32 mouse cellular contexts compared by ENCODE assay signal in the genomic region with DNA sequence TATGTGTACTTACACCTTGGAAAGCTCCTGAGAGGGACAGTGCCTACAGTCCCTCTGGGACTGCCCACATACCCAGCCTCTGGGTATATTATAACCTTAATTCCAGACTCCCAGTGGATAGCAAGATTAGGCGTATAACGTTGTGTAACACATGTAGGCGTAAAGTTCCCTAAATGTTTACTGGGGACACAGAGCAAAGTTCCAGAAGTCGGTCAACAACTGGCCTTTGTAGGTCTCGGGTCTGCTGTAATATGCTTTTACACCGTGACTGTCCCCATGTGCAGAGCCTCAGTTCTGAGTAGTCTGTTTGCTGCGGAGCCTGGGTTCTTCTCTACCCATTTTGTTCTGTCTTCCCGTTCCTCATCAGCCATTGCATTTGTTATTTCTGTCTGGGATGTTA. TPM values are rescaled to one million over a fixed set of nuclear protein-coding genes. Genes with fewer than 3 reads are reported as not detected.
DNase-seq lines count a peak whose midpoint lies in the region; ATAC-seq and TF ChIP-seq lines count a peak whose summit lies in the region.
"Had no signal": no experiment of that assay in that cellular context is flagged by ENCODE, and none has a peak within 500 bp of the region (broad histone marks: within the 10 kb centered on the region; RNA-seq: fewer than 3 reads in every experiment).

No protein-coding gene starts in this region.

- H3K4me3 ChIP-seq in liver, adult 2 months (ENCODE audit: insufficient read depth, low read depth, low read length), result peak overlapping the region; percentile 59
- no peak overlapping the region for H3K4me3 ChIP-seq in liver, embryonic 13.5 days (replicated peaks)
- H3K4me3 ChIP-seq in liver, embryonic 16.5 days (ENCODE audit: low read depth, low read length), result peak overlapping the region; percentile 20
- no peak overlapping the region for H3K4me3 ChIP-seq in hindbrain, embryonic 11.5 days (ENCODE audit: low read depth, low read length)
- H3K4me3 ChIP-seq: embryonic facial prominence, embryonic 10.5 days; embryonic facial prominence, embryonic 13.5 days; erythroblast, embryonic 14.5 days; forebrain, embryonic 13.5 days; gastrocnemius, adult 2 months; heart, embryonic 12.5 days; heart, embryonic 15.5 days; hindbrain, embryonic 12.5 days; hindbrain, embryonic 15.5 days had no signal

- TF ChIP-seq CTCF in liver, adult 2 months (IDR thresholded peaks at IDR 0.05; ENCODE audit: low read depth, low read length), result no peak

- peaks cover 28% of the 10 kb centered on the region for H3K4me1 ChIP-seq in liver, adult 2 months (ENCODE audit: control insufficient read depth, insufficient read depth, low read length)
- peaks cover 28% of the 10 kb centered on the region for H3K4me1 ChIP-seq in liver, embryonic 13.5 days (replicated peaks)
- peaks cover 7% of the 10 kb centered on the region for H3K4me1 ChIP-seq in liver, embryonic 16.5 days (ENCODE audit: control insufficient read depth, low read depth, low read length)
- no peaks in the 10 kb centered on the region for H3K4me1 ChIP-seq in hindbrain, embryonic 11.5 days (replicated peaks; ENCODE audit: control insufficient read depth, insufficient read depth, low read length)
- H3K4me1 ChIP-seq: forebrain, embryonic 13.5 days; hindbrain, embryonic 12.5 days; hindbrain, embryonic 15.5 days had no signal

- ATAC-seq in liver, embryonic 13.5 days (ENCODE audit: low read depth), result peak; percentile 60
- ATAC-seq in liver, embryonic 16.5 days (ENCODE audit: low read depth), result peak; percentile 81
- ATAC-seq in hindbrain, embryonic 11.5 days (ENCODE audit: low FRiP score), result no peak
- ATAC-seq: forebrain, embryonic 13.5 days; forebrain, postnatal 0 days had no signal

- H3K4me2 ChIP-seq in liver, embryonic 13.5 days, result no peak overlapping the region
- H3K4me2 ChIP-seq in liver, embryonic 16.5 days (ENCODE audit: low read depth, low read length), result peak overlapping the region; percentile 33
- H3K4me2 ChIP-seq in hindbrain, embryonic 11.5 days (replicated peaks; ENCODE audit: low read depth, low read length), result no peak overlapping the region
- H3K4me2 ChIP-seq: embryonic facial prominence, embryonic 13.5 days; forebrain, embryonic 13.5 days; heart, embryonic 12.5 days; heart, embryonic 15.5 days; hindbrain, embryonic 12.5 days; hindbrain, embryonic 15.5 days had no signal

- H3K27me3 ChIP-seq in liver, adult 2 months (ENCODE audit: control insufficient read depth, insufficient read depth, low read length), result no peaks in the 10 kb centered on the region
- H3K27me3 ChIP-seq in liver, embryonic 13.5 days, result no peaks in the 10 kb centered on the region
- no peaks in the 10 kb centered on the region for H3K27me3 ChIP-seq in liver, embryonic 16.5 days (ENCODE audit: control insufficient read depth, insufficient read depth, low read depth, low read length)
- H3K27me3 ChIP-seq in hindbrain, embryonic 11.5 days (ENCODE audit: control insufficient read depth, insufficient read depth, low read length), result no peaks in the 10 kb centered on the region
- H3K27me3 ChIP-seq: embryonic facial prominence, embryonic 13.5 days; forebrain, embryonic 13.5 days; hindbrain, embryonic 12.5 days; hindbrain, embryonic 15.5 days had no signal

- H3K27ac ChIP-seq in liver, adult 2 months (replicated peaks; ENCODE audit: insufficient read depth, low read depth, low read length), result peak overlapping the region; percentile 96
- H3K27ac ChIP-seq in liver, embryonic 13.5 days, result peak overlapping the region; percentile 59
- H3K27ac ChIP-seq in liver, embryonic 16.5 days (ENCODE audit: low read length), result peak overlapping the region; percentile 85
- H3K27ac ChIP-seq in hindbrain, embryonic 11.5 days (ENCODE audit: low read depth, low read length), result no peak overlapping the region
- H3K27ac ChIP-seq: embryonic facial prominence, embryonic 10.5 days; embryonic facial prominence, embryonic 13.5 days; forebrain, embryonic 13.5 days; gastrocnemius, adult 2 months; heart, embryonic 15.5 days; hindbrain, embryonic 12.5 days; hindbrain, embryonic 15.5 days had no signal

- H3K9ac ChIP-seq in liver, adult 2 months (ENCODE audit: low read depth, low read length), result peak overlapping the region; percentile 79
- H3K9ac ChIP-seq in liver, embryonic 13.5 days, result no peak overlapping the region
- no peak overlapping the region for H3K9ac ChIP-seq in liver, embryonic 16.5 days (ENCODE audit: low read depth, low read length)
- no peak overlapping the region for H3K9ac ChIP-seq in hindbrain, embryonic 11.5 days (ENCODE audit: low read depth, low read length)
- H3K9ac ChIP-seq: embryonic facial prominence, embryonic 13.5 days; forebrain, embryonic 13.5 days; forebrain, postnatal 0 days; heart, embryonic 12.5 days; heart, embryonic 15.5 days; hindbrain, embryonic 12.5 days; hindbrain, embryonic 15.5 days had no signal

- H3K9me3 ChIP-seq in liver, embryonic 13.5 days (replicated peaks), result no peaks in the 10 kb centered on the region
- no peaks in the 10 kb centered on the region for H3K9me3 ChIP-seq in liver, embryonic 16.5 days (replicated peaks; ENCODE audit: control insufficient read depth, low read length)
- no peaks in the 10 kb centered on the region for H3K9me3 ChIP-seq in hindbrain, embryonic 11.5 days (ENCODE audit: control insufficient read depth, low read length)
- H3K9me3 ChIP-seq: embryonic facial prominence, embryonic 10.5 days; embryonic facial prominence, embryonic 13.5 days; forebrain, embryonic 13.5 days; heart, embryonic 12.5 days; heart, embryonic 15.5 days; hindbrain, embryonic 12.5 days; hindbrain, embryonic 15.5 days had no signal

- H3K36me3 ChIP-seq in liver, adult 2 months (ENCODE audit: control insufficient read depth, insufficient read depth, low read length), result no peaks in the 10 kb centered on the region
- no peaks in the 10 kb centered on the region for H3K36me3 ChIP-seq in liver, embryonic 13.5 days
- H3K36me3 ChIP-seq in liver, embryonic 16.5 days (ENCODE audit: control insufficient read depth, insufficient read depth), result no peaks in the 10 kb centered on the region
- no peaks in the 10 kb centered on the region for H3K36me3 ChIP-seq in hindbrain, embryonic 11.5 days (ENCODE audit: control insufficient read depth, insufficient read depth, low read length)
- H3K36me3 ChIP-seq: embryonic facial prominence, embryonic 10.5 days; embryonic facial prominence, embryonic 13.5 days; heart, embryonic 12.5 days; heart, embryonic 15.5 days; hindbrain, embryonic 12.5 days; hindbrain, embryonic 15.5 days had no signal

- TF ChIP-seq POLR2A in liver, adult 2 months (IDR thresholded peaks at IDR 0.05; ENCODE audit: extremely low read depth, insufficient read depth, low read length), result no peak

- DNase-seq in adrenal gland, postnatal 14 days, result peak; percentile 2
- DNase-seq in adrenal gland, postnatal 36 days, result no peak
- peak; percentile 97 for DNase-seq in liver, adult 2 months (ENCODE audit: extremely low read depth, low read depth, low spot score)
- DNase-seq in liver, result no peak
- DNase-seq in liver, embryonic 13.5 days, result no peak
- DNase-seq in left cerebral cortex, adult 9 months (ENCODE audit: low spot score in 2 of 2), result no peak
- no peak for DNase-seq in hindbrain, embryonic 11.5 days (ENCODE audit: low spot score)
- DNase-seq: adrenal gland, postnatal 10 days; cerebellum, adult 11-12 months; cerebellum, adult 8-10 months; cerebellum, postnatal 10 days; cerebellum, postnatal 36 days; embryo, embryonic 11 days; forebrain, postnatal 0 days; gastrocnemius, adult 2 months; gastrocnemius, postnatal 14 days; heart, adult 18-20 months; heart, postnatal 10 days; heart, postnatal 4 days had no signal

- 18% methylated on average over 8 of the region's 8 CpGs for WGBS in liver, adult 2 months
- WGBS in liver, embryonic 13.5 days (ENCODE audit: insufficient replicate concordance), result 60% methylated on average over 8 of the region's 8 CpGs
- WGBS in liver, embryonic 16.5 days (ENCODE audit: insufficient replicate concordance), result 50% methylated on average over 8 of the region's 8 CpGs
- WGBS in hindbrain, embryonic 11.5 days, result 84% methylated on average over 8 of the region's 8 CpGs

- H3K79me2 ChIP-seq in liver, adult 2 months (ENCODE audit: control insufficient read depth, insufficient read depth, low read length), result no peaks in the 10 kb centered on the region

RNA-seq across cellular contexts. Expression of gene Cyp8b1, which starts 7.3 kb away (rescaled TPM):
- 1.6 and 10.7 TPM in 2 replicates for total RNA-seq in adrenal gland, postnatal 14 days (2021)
- under 1 TPM; 0.26 to 0.30 TPM for total RNA-seq in adrenal gland, postnatal 36 days (2021)
- 86.4 and 128 TPM in 2 replicates for total RNA-seq in liver, adult 2 months (2014; rRNA removed)
- 292 and 305 TPM in 2 replicates for polyA plus RNA-seq in liver, adult 2 months (2012; rRNA removed)
- polyA plus RNA-seq in liver, embryonic 13.5 days (2015; fragmentation: Nextera tagmentation; extraction: Ambion mirVana), result 0.46 and 0.63 TPM in 2 replicates
- 13.0 and 19.0 TPM in 2 replicates for polyA plus RNA-seq in liver, embryonic 16.5 days (2015; fragmentation: Nextera tagmentation; extraction: Ambion mirVana)
- polyA plus RNA-seq in hindbrain, embryonic 11.5 days (2014; fragmentation: Nextera tagmentation; extraction: Ambion mirVana), result not detected in 2 replicates
- total RNA-seq: ES-E14; forebrain, postnatal 0 days; gastrocnemius, adult 2 months; gastrocnemius, postnatal 14 days; heart, adult 18-20 months; heart, postnatal 10 days; heart, postnatal 4 days had no signal
- polyA plus RNA-seq: brain, embryonic 14.5 days; cortical plate, adult 2 months; embryonic facial prominence, embryonic 10.5 days; embryonic facial prominence, embryonic 13.5 days; erythroblast, embryonic 14.5 days; forebrain, embryonic 13.5 days; forebrain, postnatal 0 days; frontal cortex, adult 2 months; heart, embryonic 12.5 days; heart, embryonic 15.5 days; hindbrain, embryonic 12.5 days; hindbrain, embryonic 15.5 days had no signal

RNA-seq across cellular contexts. Expression of gene Ackr2, which starts 25.3 kb away (rescaled TPM):
- total RNA-seq in adrenal gland, postnatal 14 days (2021), result 1.4 and 2.1 TPM in 2 replicates
- under 1 TPM; 0.66 to 0.86 TPM for total RNA-seq in adrenal gland, postnatal 36 days (2021)
- total RNA-seq in liver, adult 2 months (2014; rRNA removed), result 1.6 and 2.3 TPM in 2 replicates
- 1.4 and 2.4 TPM in 2 replicates for polyA plus RNA-seq in liver, adult 2 months (2012; rRNA removed)
- 0.21 and 0.27 TPM in 2 replicates for polyA plus RNA-seq in liver, embryonic 13.5 days (2015; fragmentation: Nextera tagmentation; extraction: Ambion mirVana)
- 0.43 and 0.72 TPM in 2 replicates for polyA plus RNA-seq in liver, embryonic 16.5 days (2015; fragmentation: Nextera tagmentation; extraction: Ambion mirVana)
- 1.2 and 1.4 TPM in 2 replicates for polyA plus RNA-seq in hindbrain, embryonic 11.5 days (2014; fragmentation: Nextera tagmentation; extraction: Ambion mirVana)
- polyA plus RNA-seq: embryonic facial prominence, embryonic 13.5 days; erythroblast, embryonic 14.5 days had no signal

RNA-seq across cellular contexts. Expression of gene Fam198a, which starts 27.3 kb away (rescaled TPM):
- 2.1 and 2.5 TPM in 2 replicates for total RNA-seq in adrenal gland, postnatal 14 days (2021)
- 1 to 10 TPM; 1.4 to 1.5 TPM for total RNA-seq in adrenal gland, postnatal 36 days (2021)
- 0.74 and 4.0 TPM in 2 replicates for total RNA-seq in liver, adult 2 months (2014; rRNA removed)
- 2.3 and 4.4 TPM in 2 replicates for polyA plus RNA-seq in liver, adult 2 months (2012; rRNA removed)
- 0.12 and 0.25 TPM in 2 replicates for polyA plus RNA-seq in liver, embryonic 13.5 days (2015; fragmentation: Nextera tagmentation; extraction: Ambion mirVana)
- polyA plus RNA-seq in liver, embryonic 16.5 days (2015; fragmentation: Nextera tagmentation; extraction: Ambion mirVana), result 0.40 and 0.76 TPM in 2 replicates
- polyA plus RNA-seq in hindbrain, embryonic 11.5 days (2014; fragmentation: Nextera tagmentation; extraction: Ambion mirVana), result 0.29 and 0.46 TPM in 2 replicates
- polyA plus RNA-seq: erythroblast, embryonic 14.5 days had no signal

Comparison
In these comparisons a context has a peak if more than half of its experiments do, and no peak if none do; other contexts are left out.
1. DNase-seq: peak in adrenal gland, postnatal 14 days (single experiment) and liver, adult 2 months (single experiment); none in adrenal gland, postnatal 36 days (0 of 2), liver (single experiment), liver, embryonic 13.5 days (single experiment), left cerebral cortex, adult 9 months (0 of 2) and hindbrain, embryonic 11.5 days (single experiment).
2. H3K4me3 ChIP-seq: peak in liver, adult 2 months (single experiment) and liver, embryonic 16.5 days (single experiment); none in liver, embryonic 13.5 days (single experiment) and hindbrain, embryonic 11.5 days (single experiment).
3. RNA of gene Cyp8b1, which starts 7.3 kb away (polyA plus RNA-seq): 292 to 305 TPM in liver, adult 2 months; 13.0 to 19.0 TPM in liver, embryonic 16.5 days, 0.46 to 0.63 TPM in liver, embryonic 13.5 days and not detected in hindbrain, embryonic 11.5 days; every median in the first group is over 10 times any median in the second.